Mouse (Mus musculus): ENCODE results near the gene Clstn2. TPM values are rescaled to one million over a fixed set of nuclear protein-coding genes. Genes with fewer than 3 reads are reported as not detected.

Gene Clstn2
- polyA plus RNA-seq, 1 experiment from 2014 or later = 0.05 TPM

DNA sequence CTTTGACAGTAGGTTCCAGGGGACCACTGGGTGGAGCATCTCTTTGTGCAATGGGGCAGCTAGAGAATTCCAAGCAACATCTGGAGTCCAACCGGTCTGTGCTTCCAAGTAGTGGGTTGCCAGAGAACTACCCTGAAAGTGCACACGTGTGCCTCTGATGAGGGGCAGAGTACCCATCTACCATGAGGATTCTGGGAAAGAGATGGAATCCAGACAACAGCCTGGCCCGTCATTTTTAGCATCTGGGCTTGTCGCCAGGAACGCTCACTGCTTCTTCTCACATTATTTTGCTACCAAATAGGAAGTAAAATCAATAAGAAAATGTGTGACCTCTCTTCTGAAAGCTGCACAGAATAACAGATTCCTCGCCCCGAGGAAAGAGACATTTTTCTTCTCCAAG is 462.1 kb downstream of the Clstn2 start:
- DNase-seq (ENCODE audit: low spot score) = no peak

DNA sequence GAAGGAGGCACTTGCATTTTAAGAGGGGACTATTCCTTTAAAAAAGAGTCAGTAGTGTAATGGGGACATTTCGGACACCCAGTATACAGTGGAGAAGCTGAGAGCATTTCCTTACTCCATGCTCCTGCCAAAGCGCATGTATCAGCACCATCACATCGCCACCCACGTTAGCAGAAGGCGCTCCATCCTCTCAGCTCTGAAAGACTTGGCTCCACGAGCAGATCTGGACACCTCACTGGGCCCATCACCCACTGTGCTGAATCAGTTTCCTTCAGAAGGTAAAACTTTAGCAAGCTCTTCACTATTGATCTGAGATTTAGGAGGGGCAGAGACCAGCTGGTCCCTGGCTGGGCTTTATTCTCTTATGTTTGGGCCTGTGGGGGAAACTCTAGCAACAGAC is 469.9 kb downstream of the Clstn2 start:
- DNase-seq (ENCODE audit: low spot score) = no peak

DNA sequence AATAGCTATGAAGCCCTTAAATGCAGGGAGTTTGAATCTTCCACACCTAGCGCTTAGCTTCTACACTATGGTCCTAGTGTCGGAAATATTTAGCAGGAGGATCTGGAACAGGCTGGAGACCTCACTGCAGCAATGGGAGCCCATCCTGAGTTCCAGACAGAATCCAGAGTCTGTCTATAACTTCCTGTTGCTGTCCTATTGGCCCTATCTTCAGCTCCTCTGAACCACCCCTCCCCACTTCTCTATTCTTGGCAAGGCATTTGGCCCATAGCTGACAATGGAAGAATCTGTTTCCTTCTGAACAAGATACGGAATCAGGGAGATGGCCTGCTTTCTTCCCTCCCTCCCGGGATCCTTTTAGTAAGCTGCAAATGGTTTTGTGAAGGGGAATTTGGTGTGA is 488.6 kb downstream of the Clstn2 start:
- no peak for DNase-seq (ENCODE audit: low spot score)

DNA sequence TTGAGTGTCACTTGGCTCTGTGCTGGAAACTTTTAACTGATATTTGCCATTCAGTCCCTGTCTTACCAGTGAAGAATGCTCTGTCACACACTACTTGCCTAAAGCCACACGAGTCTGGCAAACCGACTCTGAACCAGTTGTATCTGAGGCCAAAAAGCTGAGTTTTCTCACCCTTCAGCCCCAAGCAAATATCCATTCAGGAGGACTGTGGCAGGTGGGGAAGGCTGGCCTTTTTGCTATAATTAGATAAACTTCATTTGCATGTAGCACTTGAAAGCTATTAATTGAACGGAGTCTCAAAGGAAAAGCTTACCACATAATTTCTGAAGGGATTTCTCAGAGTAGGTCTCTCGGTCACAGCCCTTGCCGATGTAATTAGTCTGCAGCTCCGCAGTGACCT is 491.6 kb downstream of the Clstn2 start:
- DNase-seq (ENCODE audit: low spot score) = no peak

DNA sequence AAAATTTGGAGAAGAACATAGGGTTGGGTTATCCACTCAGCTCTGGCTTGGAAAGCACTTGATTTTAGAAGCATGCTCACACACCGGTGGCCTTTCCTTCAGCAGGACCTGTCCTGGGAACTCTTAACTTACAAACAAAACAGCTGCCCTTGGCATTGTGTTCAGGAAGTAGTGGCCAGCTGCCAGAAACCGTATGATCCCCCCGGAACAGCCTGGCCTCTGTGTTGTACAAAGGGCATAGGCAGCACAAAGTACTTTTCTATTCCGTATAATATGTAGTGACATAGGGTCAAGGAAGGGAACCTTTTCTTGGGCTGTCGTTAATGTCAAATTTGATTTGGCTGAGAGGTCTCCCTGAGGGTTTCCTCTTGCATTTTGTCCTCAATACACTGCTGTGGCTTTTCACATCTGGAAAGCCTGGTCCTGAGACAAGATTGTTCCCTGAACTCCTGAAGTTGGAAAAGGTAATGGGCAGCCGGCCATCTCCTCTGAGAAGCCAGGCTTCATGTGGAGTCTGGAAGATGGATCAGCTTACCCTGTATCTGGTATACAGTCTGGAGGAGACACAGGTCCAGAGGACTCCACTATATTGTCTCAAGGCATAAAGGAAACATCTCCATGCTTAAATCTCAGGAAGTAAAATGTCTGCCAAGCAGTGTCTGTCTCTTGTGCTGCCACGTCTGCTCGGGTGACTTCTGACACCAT is 494.8 kb downstream of the Clstn2 start:
- DNase-seq (ENCODE audit: low spot score) = no peak

DNA sequence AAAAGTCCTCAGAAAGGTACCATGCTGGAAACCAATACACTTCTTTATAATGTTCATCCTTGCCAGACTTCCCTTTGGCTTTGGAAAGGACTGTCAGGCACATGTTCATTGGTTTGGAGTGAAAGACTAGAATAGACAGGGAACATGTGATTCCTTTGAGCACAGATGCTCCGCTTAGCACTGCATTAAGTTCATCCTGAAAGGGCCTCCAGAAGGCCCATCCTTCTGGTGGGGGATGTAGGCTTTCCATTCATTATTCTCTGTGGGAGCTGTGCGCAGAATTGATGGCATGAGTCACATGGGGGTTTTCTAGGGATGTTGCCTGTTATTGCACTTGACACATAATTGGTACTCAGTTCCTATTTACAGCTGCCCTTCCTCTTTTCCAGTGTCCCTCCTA is 498.8 kb downstream of the Clstn2 start:
- no peak for DNase-seq (ENCODE audit: low spot score)

DNA sequence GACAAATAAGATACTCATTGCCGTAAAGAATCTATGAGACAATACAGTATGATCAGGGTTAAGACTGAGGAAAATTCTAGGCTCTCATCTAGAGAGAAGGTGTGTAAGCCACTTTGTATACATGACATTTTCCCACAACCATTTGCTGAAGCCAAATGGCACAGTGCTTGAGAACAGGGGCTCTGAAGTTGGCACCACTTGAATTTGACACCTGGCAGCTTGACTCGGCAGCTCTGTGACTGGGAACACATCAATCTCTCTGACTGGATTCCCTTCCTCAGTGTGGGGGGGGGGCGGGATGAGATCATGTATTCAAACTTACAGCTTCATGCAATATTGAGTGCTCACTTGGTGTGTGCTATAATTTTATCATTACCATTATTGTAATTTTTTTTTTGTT is 499.7 kb downstream of the Clstn2 start:
- no peak for DNase-seq (ENCODE audit: low spot score)

DNA sequence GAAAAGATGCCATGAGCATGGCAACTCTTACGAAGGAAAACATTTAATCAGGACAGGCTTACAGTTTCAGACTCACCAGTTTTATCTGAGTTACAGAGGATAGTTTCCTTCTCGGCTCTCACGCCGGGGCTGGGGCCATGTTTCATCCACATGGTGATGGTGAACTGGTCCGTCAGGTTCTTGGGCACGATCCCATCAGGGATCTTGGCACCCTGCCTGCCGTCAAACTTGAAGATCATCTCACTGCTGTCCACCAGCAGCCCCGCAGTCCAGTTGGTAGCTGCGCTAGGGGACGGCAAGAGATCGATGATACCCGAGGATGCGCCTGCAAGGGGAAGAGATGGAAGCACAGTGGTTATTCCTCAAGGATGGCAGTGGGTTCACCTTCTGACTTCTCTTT is 500.4 kb downstream of the Clstn2 start:
- no peak for DNase-seq (ENCODE audit: low spot score)

DNA sequence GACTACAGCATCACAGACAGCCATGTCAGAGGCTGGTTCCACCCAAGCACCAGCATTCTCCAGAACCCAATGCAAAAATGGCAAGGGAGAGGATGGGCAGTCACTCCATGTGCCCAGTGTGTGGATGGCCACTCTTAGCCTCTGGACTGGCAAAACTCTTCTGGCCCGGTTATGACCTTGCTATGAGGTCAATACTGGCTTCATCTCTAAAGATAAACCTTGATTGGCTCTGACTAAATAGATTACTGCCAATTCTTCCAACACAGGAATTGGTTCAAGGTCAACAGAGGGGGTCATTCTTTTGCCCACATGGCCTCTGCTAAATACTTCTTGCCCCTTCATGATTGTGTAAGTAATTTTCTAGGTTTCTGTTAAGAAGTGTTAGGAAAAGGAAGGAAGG is 505.1 kb downstream of the Clstn2 start:
- no peak for DNase-seq (ENCODE audit: low spot score)

DNA sequence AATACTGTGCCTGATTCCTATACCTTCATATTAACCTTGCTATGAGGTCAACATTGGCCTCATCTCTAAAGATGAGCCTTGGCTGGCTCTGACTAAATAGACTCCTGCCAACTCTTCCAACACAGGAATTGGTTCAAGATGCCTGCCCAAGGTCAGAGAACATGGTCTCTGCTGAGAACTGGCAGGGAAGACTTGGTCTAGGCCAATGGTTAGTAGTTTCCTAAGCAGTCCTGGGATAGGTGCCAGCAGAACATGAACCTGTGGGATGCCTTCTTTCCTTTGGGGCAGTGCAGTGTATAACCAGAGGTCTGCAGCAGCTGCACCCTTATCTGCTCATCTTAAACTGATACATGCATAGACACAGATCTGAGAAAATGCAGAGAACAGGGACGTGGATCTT is 505.7 kb downstream of the Clstn2 start:
- no peak for DNase-seq (ENCODE audit: low spot score)

DNA sequence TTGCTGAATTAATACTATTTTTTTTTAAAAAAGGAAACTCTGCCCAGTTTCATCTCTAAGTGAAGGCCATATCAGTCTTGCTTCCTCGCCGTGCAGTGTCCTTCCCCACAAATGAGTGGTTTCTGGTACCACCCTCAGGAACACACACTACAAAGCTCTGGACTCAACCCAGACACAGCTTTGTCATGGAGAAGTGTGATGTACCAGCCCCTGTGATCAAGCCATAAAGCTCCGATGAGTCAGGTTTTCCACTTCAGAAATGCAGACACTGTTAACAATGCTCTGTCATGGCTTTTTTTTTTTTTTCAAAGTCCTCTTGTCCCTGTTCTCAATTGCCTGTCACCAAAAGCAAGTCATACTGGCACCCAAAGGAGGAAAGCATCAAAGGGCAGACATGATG is 507.4 kb downstream of the Clstn2 start:
- no peak for DNase-seq (ENCODE audit: low spot score)

DNA sequence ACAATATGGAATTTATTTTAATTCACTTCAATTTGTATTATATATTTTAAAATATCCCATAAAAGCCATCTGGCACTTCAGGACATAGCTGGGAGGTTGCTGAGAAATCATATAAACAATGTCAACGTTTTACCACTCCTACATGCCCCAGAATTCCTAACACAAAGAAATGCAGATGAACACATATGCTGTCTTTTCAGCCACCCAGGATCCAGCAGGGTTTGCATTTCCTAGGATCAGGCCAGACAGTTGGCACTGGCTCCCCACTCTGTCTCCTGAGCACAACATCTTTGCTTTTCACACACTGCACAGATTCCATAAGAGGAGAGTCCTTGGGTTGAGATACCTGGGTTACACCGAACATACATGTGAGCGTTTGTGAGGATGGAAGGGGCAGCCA is 508.1 kb downstream of the Clstn2 start:
- DNase-seq (ENCODE audit: low spot score) = no peak

DNA sequence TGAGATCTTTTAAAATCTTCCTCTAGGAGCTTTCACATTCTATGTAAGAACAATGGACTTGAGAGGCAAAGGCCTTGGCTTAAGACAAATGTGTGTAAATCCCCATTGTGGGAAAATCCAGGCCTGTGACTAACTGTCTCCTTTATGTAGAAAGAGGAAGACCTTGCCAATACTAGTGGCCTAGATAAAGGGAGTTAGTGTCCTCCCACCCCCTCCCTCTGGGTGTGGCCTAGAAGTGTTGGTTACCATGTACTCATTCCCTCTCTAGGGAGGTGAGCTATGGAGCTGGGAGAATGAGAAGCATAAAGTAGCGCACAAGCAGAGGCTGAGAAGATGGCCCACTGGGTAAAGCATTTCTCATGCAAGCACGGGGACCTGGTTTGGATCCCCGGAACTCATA is 512.2 kb downstream of the Clstn2 start:
- DNase-seq (ENCODE audit: low spot score) = no peak

DNA sequence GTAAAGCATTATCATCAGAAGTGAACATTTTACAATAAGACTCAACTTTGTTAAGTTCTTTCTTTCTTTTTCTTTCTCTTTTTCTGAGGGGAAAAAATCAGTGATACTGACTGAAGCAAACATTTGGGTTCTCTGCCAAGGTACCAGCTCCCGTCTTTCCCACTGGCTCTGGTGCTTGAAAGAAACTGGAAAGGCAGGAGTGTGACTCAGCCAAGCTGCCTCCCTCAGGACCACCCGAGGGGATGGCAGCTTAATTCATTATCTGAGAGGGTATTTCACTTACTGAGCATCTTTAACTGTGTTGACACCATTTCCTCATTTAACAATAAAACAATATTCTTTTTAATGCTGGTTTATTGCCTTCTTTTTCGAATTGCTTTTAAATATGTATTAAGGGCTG is 516.0 kb downstream of the Clstn2 start:
- no peak for DNase-seq (ENCODE audit: low spot score)

DNA sequence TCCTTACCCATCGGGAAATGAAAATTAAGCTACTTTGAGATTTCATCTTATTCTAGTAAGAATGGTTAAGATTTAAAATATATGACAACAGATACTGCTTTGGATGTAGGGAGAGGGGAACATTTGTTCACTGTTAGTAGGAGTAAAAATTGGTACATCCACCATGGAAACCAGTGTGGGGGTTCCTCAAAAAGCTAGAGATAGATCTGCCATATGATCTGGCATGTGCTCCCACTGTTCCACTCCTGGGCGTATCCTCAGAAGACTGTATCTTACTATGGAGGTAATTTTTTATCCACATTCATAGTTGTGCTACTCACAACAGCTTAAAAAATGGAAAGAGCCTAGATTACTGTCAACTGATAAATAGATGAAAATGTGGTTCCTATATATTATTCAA is 518.3 kb downstream of the Clstn2 start:
- no peak for DNase-seq (ENCODE audit: low spot score)

DNA sequence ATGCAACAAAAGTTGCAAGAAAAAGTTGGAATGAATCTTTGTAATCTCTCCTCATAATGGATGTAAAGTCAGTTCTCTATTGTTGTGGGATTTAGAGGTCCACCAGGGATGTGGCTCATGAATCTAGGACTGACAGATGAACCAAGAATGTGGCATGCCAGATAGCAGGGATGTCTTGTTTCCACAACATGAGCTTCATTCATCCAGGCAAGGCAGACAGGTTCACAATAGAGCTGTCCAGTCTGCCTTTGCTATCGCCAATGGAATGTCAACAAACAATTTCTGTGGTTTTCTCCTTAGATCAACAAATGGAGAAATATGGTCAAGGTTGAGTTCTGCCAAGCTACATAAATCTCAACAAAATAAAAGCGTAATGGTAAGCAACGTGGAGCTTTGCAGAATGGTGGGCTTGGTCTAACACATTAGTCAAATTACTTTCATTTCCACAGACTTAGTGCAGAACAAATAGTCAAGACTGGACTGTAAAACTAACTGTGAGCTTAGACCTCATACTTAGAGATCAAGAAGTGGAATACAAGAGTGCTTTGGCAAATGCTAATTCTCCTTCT is 520.6 kb downstream of the Clstn2 start:
- no peak for DNase-seq (ENCODE audit: low spot score)

DNA sequence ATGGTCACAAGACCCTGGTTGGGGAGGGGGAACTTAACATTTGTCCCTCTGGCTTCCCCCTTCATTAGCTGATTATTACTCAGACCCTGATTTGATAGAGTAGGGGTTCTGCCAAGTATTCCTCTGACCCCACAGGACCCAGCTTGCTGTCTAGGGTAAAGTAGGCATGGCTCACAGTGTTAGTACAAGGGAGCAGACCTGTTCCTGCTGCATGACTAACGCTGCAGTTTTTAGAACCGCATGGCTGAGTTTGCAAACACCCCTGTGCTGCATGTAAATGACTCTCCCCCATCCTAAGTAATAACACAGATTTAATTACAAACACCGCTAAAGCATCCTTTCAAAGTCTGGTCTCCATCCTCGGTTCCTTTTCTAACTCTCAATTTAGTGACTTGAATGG is 531.6 kb downstream of the Clstn2 start:
- DNase-seq (ENCODE audit: low spot score) = no peak

DNA sequence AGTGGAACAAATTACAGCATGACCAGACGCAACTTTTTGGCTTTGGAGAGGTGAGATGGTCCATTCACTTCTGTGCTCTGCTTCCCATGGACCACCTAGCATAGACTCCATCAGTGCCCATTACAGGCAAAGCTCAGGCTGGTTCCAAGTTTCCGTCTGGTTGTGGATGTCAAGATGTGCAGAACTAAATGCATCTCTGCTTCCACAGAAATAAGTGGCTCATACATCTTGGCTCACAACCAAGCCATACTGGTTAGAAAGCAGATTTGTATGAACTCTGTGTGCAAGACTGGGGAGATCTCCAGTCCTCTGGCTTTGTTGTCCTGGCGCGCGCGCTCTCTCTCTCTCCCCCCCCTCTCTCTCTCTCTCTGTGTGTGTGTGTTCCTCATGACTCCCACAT is 537.9 kb downstream of the Clstn2 start:
- no peak for DNase-seq (ENCODE audit: low spot score)

DNA sequence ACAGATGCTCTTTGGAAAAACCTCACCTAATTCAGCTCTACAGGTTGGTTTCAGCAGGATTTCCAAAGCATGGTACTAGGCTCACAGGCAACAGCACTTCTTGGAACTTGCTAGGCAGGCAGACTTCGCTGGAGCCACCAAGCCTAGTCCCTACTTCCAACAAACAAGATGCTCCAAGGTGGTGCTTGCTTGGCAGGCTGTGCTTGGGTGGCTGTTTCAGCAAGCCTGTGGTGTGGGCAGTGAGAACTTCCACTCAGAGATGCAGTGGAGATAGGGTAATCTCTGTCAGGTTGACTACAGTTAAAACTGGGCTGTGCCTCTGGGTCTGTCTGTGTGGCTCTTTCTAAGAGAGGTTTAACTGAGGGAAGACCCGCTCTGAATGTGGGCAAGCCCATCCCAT is 541.4 kb downstream of the Clstn2 start:
- DNase-seq (ENCODE audit: low spot score) = no peak

DNA sequence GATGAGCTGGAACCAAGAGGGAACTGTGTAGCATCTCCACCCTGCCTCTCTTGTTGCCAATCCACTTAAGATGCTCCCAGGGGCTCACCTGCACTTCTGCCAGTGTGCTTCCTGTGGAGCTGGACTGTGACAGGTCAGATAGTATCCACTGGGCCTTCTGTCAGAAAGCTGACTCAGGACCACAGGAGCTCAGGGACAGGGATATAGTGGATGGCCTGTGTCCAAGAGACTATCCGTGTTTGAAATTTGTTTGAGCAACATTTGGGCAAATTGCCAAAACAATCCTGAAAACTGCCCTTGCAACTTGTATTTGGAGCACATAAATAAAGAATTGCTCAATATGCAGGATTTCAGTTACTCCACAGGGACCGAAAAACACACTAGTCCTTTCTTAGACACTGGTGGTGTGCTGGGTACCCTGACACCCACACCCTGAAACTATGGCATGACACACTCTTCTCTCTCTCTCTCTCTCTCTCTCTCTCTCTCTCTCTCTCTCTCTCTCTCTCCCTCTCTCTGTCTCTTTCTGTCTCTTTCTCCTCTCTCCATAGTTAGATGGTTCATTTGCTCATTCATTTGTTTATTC is 542.3 kb downstream of the Clstn2 start:
- no peak for DNase-seq (ENCODE audit: low spot score)

DNA sequence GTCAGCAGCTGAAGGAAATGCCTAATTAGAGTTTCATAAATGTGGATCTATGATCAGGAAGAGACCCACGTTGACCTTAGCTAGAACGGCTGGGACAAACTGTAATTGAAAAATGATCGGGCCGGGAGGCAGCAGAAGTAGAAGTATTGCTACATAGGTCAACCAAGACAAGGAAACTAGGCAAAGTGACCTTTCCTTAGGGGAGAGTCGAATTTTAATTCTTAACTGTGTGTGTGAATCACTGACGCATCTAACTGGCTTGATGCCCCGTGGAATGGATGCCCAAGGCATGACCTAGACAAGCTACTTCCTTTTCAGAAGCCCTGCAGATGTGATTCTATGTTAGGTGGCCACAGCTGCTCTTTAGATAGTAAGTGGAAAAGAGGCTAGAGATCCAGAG is 546.2 kb downstream of the Clstn2 start:
- no peak for DNase-seq (ENCODE audit: low spot score)

DNA sequence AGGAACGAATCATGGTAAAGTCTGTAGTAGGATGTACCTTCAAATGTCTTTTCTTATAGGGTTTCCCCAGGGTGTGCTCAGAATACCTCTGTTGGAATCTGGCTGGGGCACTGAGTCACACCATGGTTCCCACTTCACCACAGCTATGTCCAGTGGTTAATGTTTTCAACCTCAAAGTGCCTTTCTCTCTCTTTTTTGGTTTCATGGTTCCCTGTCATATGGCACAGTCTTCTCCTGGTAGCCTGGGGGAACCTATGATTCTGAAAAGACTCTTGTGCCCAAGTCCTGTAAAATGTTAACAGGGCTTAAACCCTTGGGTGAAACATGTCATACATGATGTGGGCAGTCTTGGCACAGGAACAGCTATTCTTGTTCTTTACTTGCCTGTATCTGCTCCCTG is 551.8 kb downstream of the Clstn2 start:
- DNase-seq (ENCODE audit: low spot score) = no peak

DNA sequence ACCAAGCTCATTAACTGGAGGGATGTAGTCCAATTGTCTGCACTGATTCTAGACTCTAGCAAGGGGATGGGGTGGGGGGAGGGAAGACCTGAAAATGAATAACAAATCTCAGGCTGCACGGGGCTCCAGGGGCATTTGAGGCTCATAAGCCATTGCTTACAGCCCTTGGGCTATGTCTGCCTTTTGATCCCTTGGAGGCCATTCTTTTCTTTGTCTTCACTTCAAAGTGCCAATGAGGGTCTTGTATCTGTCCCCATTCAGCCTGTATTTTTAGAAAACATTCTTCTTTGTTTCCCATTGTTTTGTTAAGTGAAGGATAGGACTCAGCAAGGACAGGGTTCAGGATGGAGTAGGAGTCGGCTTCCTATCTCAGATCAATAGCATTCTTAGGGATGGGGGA is 556.0 kb downstream of the Clstn2 start:
- DNase-seq (ENCODE audit: low spot score) = no peak
